Mouse (Mus musculus): ENCODE results near the gene Oas2.
"Not testable (repeated sequence)": the region's sequence is repeated elsewhere in the genome, so short reads cannot be mapped to it uniquely, and the experiment has no call there.

Gene Oas2

GRCm38 (mm10) chr5:120749688-120750087 is at the start of gene Oas2:
Oas2 (minus strand) TSS chr5:120749853.
- DNase-seq: peak; percentile 96

GRCm38 (mm10) chr5:120798943-120799342 is 49.3 kb upstream of the Oas2 start:
- not testable (repeated sequence) for DNase-seq

GRCm38 (mm10) chr5:120798147-120798546 is 48.5 kb upstream of the Oas2 start:
- DNase-seq: not testable (repeated sequence)

GRCm38 (mm10) chr5:120795480-120796034 is 45.9 kb upstream of the Oas2 start, which contains the start of gene Oas1e:
Oas1e (minus strand) TSS chr5:120795530.
- not testable (repeated sequence) for DNase-seq

GRCm38 (mm10) chr5:120793043-120793442 is 43.4 kb upstream of the Oas2 start:
- DNase-seq: peak; percentile 89

- no peak for DNase-seq
These were observed 37.4 kb upstream of the Oas2 start for GRCm38 (mm10) chr5:120787042-120787441.

GRCm38 (mm10) chr5:120782446-120782845 is 32.8 kb upstream of the Oas2 start:
- no peak for DNase-seq

- no peak for DNase-seq
These were observed 32.0 kb upstream of the Oas2 start for GRCm38 (mm10) chr5:120781646-120782045.

GRCm38 (mm10) chr5:120779922-120780321 is 30.3 kb upstream of the Oas2 start:
- no peak for DNase-seq

GRCm38 (mm10) chr5:120778941-120779340 is 29.3 kb upstream of the Oas2 start:
- no peak for DNase-seq

- no peak for DNase-seq
These were observed 27.8 kb upstream of the Oas2 start, which contains the start of gene Oas3 for GRCm38 (mm10) chr5:120777478-120777877. Oas3 (minus strand) TSS chr5:120777661.

GRCm38 (mm10) chr5:120776801-120777200 is 27.1 kb upstream of the Oas2 start:
- no peak for DNase-seq

GRCm38 (mm10) chr5:120775287-120775985 is 25.8 kb upstream of the Oas2 start:
- no peak for DNase-seq

- no peak for DNase-seq
These were observed 19.7 kb upstream of the Oas2 start for GRCm38 (mm10) chr5:120769396-120769795.

- DNase-seq: no peak
These were observed 15.4 kb upstream of the Oas2 start for GRCm38 (mm10) chr5:120765010-120765409.

- peak; percentile 93 for DNase-seq
These were observed 12.2 kb upstream of the Oas2 start for GRCm38 (mm10) chr5:120761901-120762300.

GRCm38 (mm10) chr5:120754215-120754614 is 4.6 kb upstream of the Oas2 start:
- no peak for DNase-seq

GRCm38 (mm10) chr5:120752786-120753185 is 3.1 kb upstream of the Oas2 start:
- no peak for DNase-seq

- no peak for DNase-seq
These were observed 1.6 kb upstream of the Oas2 start for GRCm38 (mm10) chr5:120751206-120751605.

- DNase-seq: no peak
These were observed 3.2 kb downstream of the Oas2 start for GRCm38 (mm10) chr5:120746451-120746850.

- no peak for DNase-seq
These were observed 7.5 kb downstream of the Oas2 start for GRCm38 (mm10) chr5:120742125-120742524.

GRCm38 (mm10) chr5:120734380-120734990 is 15.2 kb downstream of the Oas2 start:
- DNase-seq: no peak

GRCm38 (mm10) chr5:120733696-120734095 is 16.0 kb downstream of the Oas2 start:
- no peak for DNase-seq

- DNase-seq: no peak
These were observed 16.9 kb downstream of the Oas2 start for GRCm38 (mm10) chr5:120732740-120733139.

All from heart, adult 11 months (tissue).